Mouse (Mus musculus): ENCODE measurements around the gene Cdk5rap3.

DNA sequence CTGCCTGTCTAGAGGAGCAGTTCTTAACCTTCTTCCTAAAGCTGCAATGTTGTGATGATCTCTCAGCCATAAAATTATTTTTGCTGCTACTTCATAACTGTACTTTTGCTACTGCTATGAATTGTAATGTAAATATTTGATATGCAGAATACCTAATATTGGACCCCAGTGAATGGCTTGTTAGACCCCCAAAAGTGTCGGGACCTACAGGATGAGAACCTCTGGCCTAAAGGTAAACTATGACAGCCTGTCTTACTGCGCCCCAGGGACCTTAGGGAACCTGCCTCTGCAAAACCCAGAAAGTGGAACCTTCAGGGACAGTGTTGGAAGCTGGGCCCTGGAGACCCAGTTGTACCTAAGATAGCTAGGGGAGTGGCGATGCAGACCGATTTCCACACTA lies 41.0 kb downstream of the Cdk5rap3 start:
- TF ChIP-seq CHD2 (IDR thresholded peaks at IDR 0.05; ENCODE audit: low read length) (no peak), EP300 (IDR thresholded peaks at IDR 0.05; ENCODE audit: low read depth in 1 of 2, low read length in 2 of 2) (no peak), MAX (IDR thresholded peaks at IDR 0.05; ENCODE audit: low read length) (no peak), POLR2A (IDR thresholded peaks at IDR 0.05; ENCODE audit: control insufficient read depth in 1 of 2, insufficient read depth in 1 of 2, low read depth in 1 of 2, low read length in 2 of 2, poor library complexity in 1 of 2) (no peak), SIN3A (IDR thresholded peaks at IDR 0.05; ENCODE audit: low read length) (no peak), BHLHE40 (IDR thresholded peaks at IDR 0.05; ENCODE audit: borderline replicate concordance, low read depth, low read length) (no peak)
